In genomic region chr9:70510998-70511583, GRCm38 (mm10) we compare ENCODE assay signal across 11 mouse cellular contexts. TPM values are rescaled to one million over a fixed set of nuclear protein-coding genes. Genes with fewer than 3 reads are reported as not detected.
A peak's percentile ranks its signal among the peaks of the same experiment; 100 is the strongest.
DNase-seq lines count a peak whose midpoint lies in the region; ATAC-seq and TF ChIP-seq lines count a peak whose summit lies in the region.
"Had no signal": no experiment of that assay in that cellular context is flagged by ENCODE, and none has a peak within 500 bp of the region (broad histone marks: within the 10 kb centered on the region; RNA-seq: fewer than 3 reads in every experiment).

No protein-coding gene starts in this region.

- H3K27me3 ChIP-seq in hindbrain, postnatal 0 days (ENCODE audit: insufficient read depth, low read length), result no peaks in the 10 kb centered on the region
- no peaks in the 10 kb centered on the region for H3K27me3 ChIP-seq in hindbrain, embryonic 14.5 days (ENCODE audit: control insufficient read depth, insufficient read depth, low read length)
- no peaks in the 10 kb centered on the region for H3K27me3 ChIP-seq in Patski
- no peaks in the 10 kb centered on the region for H3K27me3 ChIP-seq in midbrain, embryonic 11.5 days (ENCODE audit: control insufficient read depth, insufficient read depth, low read length)
- H3K27me3 ChIP-seq: limb, embryonic 12.5 days; midbrain, embryonic 13.5 days had no signal

- DNase-seq in hindbrain, postnatal 0 days (ENCODE audit: low spot score), result peak; percentile 3
- DNase-seq in hindbrain, embryonic 14.5 days (ENCODE audit: low spot score), result no peak
- peak; percentile 25 to 29 for DNase-seq in B cell, adult 2 months
- no peak for DNase-seq in Patski (ENCODE audit: low read depth, low spot score)
- peak; percentile 23 for DNase-seq in lung, postnatal 14 days
- DNase-seq in c-Kit-positive CD71-positive TER-119-positive erythroid progenitor cells, embryonic 14.5 days (ENCODE audit: low spot score), result no peak
- no peak for DNase-seq in left cerebral cortex, postnatal 10 days (ENCODE audit: extremely low spot score in 1 of 2, low spot score in 2 of 2)
- DNase-seq in midbrain, embryonic 11.5 days (ENCODE audit: low spot score, missing footprints), result no peak

- in situ Hi-C loops in Patski (cut with MboI; ENCODE audit: low pct_unique_long_range_greater_than_20kb), result no loop called here

- intact Hi-C loops in left cerebral cortex, postnatal 10 days (cut with DNase I), result no loop called here

- WGBS in hindbrain, postnatal 0 days, result 69% methylated on average over 10 of the region's 10 CpGs
- 68% methylated on average over 10 of the region's 10 CpGs for WGBS in hindbrain, embryonic 14.5 days
- WGBS in midbrain, embryonic 11.5 days, result 69% methylated on average over 10 of the region's 10 CpGs

- H3K36me3 ChIP-seq in hindbrain, postnatal 0 days (ENCODE audit: insufficient read depth, low read length), result no peaks in the 10 kb centered on the region
- no peaks in the 10 kb centered on the region for H3K36me3 ChIP-seq in hindbrain, embryonic 14.5 days (replicated peaks; ENCODE audit: control insufficient read depth, insufficient read depth)
- no peaks in the 10 kb centered on the region for H3K36me3 ChIP-seq in midbrain, embryonic 11.5 days (ENCODE audit: control insufficient read depth, insufficient read depth, low read length)
- H3K36me3 ChIP-seq: hindbrain, embryonic 15.5 days; limb, embryonic 12.5 days; midbrain, embryonic 13.5 days had no signal

- POLR2A ChIA-PET in Patski (lab: Charles Lee), result no interaction called here

- no peaks in the 10 kb centered on the region for H3K9me3 ChIP-seq in hindbrain, postnatal 0 days (ENCODE audit: low read length)
- no peaks in the 10 kb centered on the region for H3K9me3 ChIP-seq in hindbrain, embryonic 14.5 days (ENCODE audit: control insufficient read depth, low read length)
- H3K9me3 ChIP-seq in midbrain, embryonic 11.5 days (ENCODE audit: control insufficient read depth, low read length), result no peaks in the 10 kb centered on the region
- H3K9me3 ChIP-seq: hindbrain, embryonic 15.5 days; limb, embryonic 12.5 days; midbrain, embryonic 13.5 days had no signal

- CTCF ChIA-PET in Patski (lab: Charles Lee), result interaction anchor here (1.7 to 3.7 kb wide), 2 partner anchors 91 to 102 kb away, joined by 3 to 14 read pairs; no protein-coding TSS in a partner anchor

- no peaks in the 10 kb centered on the region for H3K4me1 ChIP-seq in hindbrain, postnatal 0 days (ENCODE audit: insufficient read depth, low read length)
- no peaks in the 10 kb centered on the region for H3K4me1 ChIP-seq in hindbrain, embryonic 14.5 days (replicated peaks; ENCODE audit: control insufficient read depth, insufficient read depth, low read length)
- H3K4me1 ChIP-seq in midbrain, embryonic 11.5 days (ENCODE audit: control insufficient read depth, insufficient read depth, low read length), result no peaks in the 10 kb centered on the region
- H3K4me1 ChIP-seq: hindbrain, embryonic 15.5 days; limb, embryonic 12.5 days; midbrain, embryonic 13.5 days had no signal

- ATAC-seq in hindbrain, postnatal 0 days, result no peak
- no peak for ATAC-seq in hindbrain, embryonic 14.5 days (ENCODE audit: low FRiP score)
- ATAC-seq in Patski, result no peak
- ATAC-seq in midbrain, embryonic 11.5 days (ENCODE audit: low FRiP score), result no peak
- ATAC-seq: midbrain, embryonic 13.5 days had no signal

- no peak overlapping the region for H3K4me2 ChIP-seq in hindbrain, postnatal 0 days (ENCODE audit: low read depth, low read length)
- no peak overlapping the region for H3K4me2 ChIP-seq in hindbrain, embryonic 14.5 days (replicated peaks)
- no peak overlapping the region for H3K4me2 ChIP-seq in midbrain, embryonic 11.5 days
- H3K4me2 ChIP-seq: hindbrain, embryonic 15.5 days; limb, embryonic 12.5 days; midbrain, embryonic 13.5 days had no signal

- H3K27ac ChIP-seq in hindbrain, postnatal 0 days, result no peak overlapping the region
- no peak overlapping the region for H3K27ac ChIP-seq in hindbrain, embryonic 14.5 days
- no peak overlapping the region for H3K27ac ChIP-seq in midbrain, embryonic 11.5 days (ENCODE audit: low read depth, low read length)
- H3K27ac ChIP-seq: hindbrain, embryonic 15.5 days; limb, embryonic 12.5 days; midbrain, embryonic 13.5 days had no signal

- 0 out of 2 replicates have a peak, but pooled peaks have one; percentile 24 for TF ChIP-seq CTCF in hindbrain, postnatal 0 days (IDR thresholded peaks at IDR 0.05; ENCODE audit: low read depth)
- TF ChIP-seq CTCF in Patski (IDR thresholded peaks at IDR 0.05), result peak; percentile 59

- H3K4me3 ChIP-seq in hindbrain, postnatal 0 days (ENCODE audit: low read length), result no peak overlapping the region
- no peak overlapping the region for H3K4me3 ChIP-seq in hindbrain, embryonic 14.5 days (replicated peaks; ENCODE audit: low read length)
- no peak overlapping the region for H3K4me3 ChIP-seq in midbrain, embryonic 11.5 days (ENCODE audit: low read depth, low read length)
- H3K4me3 ChIP-seq: hindbrain, embryonic 15.5 days; limb, embryonic 12.5 days; midbrain, embryonic 13.5 days had no signal

- H3K9ac ChIP-seq in hindbrain, postnatal 0 days (replicated peaks; ENCODE audit: low read length), result no peak overlapping the region
- no peak overlapping the region for H3K9ac ChIP-seq in hindbrain, embryonic 14.5 days
- no peak overlapping the region for H3K9ac ChIP-seq in midbrain, embryonic 11.5 days (ENCODE audit: low read length)
- H3K9ac ChIP-seq: hindbrain, embryonic 15.5 days; limb, embryonic 12.5 days; midbrain, embryonic 13.5 days had no signal

RNA-seq across cellular contexts. Expression of gene Rnf111, which starts 7.6 kb away (rescaled TPM):
- total RNA-seq in hindbrain, postnatal 0 days (2014; rRNA removed), result 26.2 and 35.9 TPM in 2 replicates
- polyA plus RNA-seq in hindbrain, postnatal 0 days (2015; fragmentation: Nextera tagmentation; extraction: Ambion mirVana), result 14.9 and 15.9 TPM in 2 replicates
- 31.8 and 33.0 TPM in 2 replicates for polyA plus RNA-seq in hindbrain, embryonic 14.5 days (2014; fragmentation: Nextera tagmentation; extraction: Ambion mirVana)
- 27.3 TPM for polyA plus RNA-seq in Patski (2021)
- 10 to 100 TPM; 36.1 to 39.8 TPM for total RNA-seq in left cerebral cortex, postnatal 10 days (2021)
- 38.8 and 43.1 TPM in 2 replicates for polyA plus RNA-seq in midbrain, embryonic 11.5 days (2014; fragmentation: Nextera tagmentation; extraction: Ambion mirVana)

RNA-seq across cellular contexts. Expression of gene Sltm, which starts 31.5 kb away (rescaled TPM):
- 19.4 and 23.2 TPM in 2 replicates for total RNA-seq in hindbrain, postnatal 0 days (2014; rRNA removed)
- 39.4 and 44.3 TPM in 2 replicates for polyA plus RNA-seq in hindbrain, postnatal 0 days (2015; fragmentation: Nextera tagmentation; extraction: Ambion mirVana)
- polyA plus RNA-seq in hindbrain, embryonic 14.5 days (2014; fragmentation: Nextera tagmentation; extraction: Ambion mirVana), result 50.8 and 58.1 TPM in 2 replicates
- 54.6 TPM for polyA plus RNA-seq in Patski (2021)
- total RNA-seq in left cerebral cortex, postnatal 10 days (2021), result 10 to 100 TPM; 43.6 to 45.4 TPM
- polyA plus RNA-seq in midbrain, embryonic 11.5 days (2014; fragmentation: Nextera tagmentation; extraction: Ambion mirVana), result 65.5 and 66.2 TPM in 2 replicates

Comparison
In these comparisons a context has a peak if more than half of its experiments do, and no peak if none do; other contexts are left out.
1. DNase-seq: peak in hindbrain, postnatal 0 days (single experiment), B cell, adult 2 months (2 of 2) and lung, postnatal 14 days (single experiment); none in hindbrain, embryonic 14.5 days (single experiment), Patski (single experiment), c-Kit-positive CD71-positive TER-119-positive erythroid progenitor cells, embryonic 14.5 days (single experiment), left cerebral cortex, postnatal 10 days (0 of 2) and midbrain, embryonic 11.5 days (single experiment).